Mouse (Mus musculus) cerebellum, adult 8-10 months (tissue): Measurements from ENCODE around the gene Yif1b.
A peak's percentile ranks its signal among the peaks of the same experiment; 100 is the strongest.

Experiments
- DNase-seq: peaks from one replicate; pipeline ENCODE4 v3.0.0; 2022

The Yif1b gene

DNA sequence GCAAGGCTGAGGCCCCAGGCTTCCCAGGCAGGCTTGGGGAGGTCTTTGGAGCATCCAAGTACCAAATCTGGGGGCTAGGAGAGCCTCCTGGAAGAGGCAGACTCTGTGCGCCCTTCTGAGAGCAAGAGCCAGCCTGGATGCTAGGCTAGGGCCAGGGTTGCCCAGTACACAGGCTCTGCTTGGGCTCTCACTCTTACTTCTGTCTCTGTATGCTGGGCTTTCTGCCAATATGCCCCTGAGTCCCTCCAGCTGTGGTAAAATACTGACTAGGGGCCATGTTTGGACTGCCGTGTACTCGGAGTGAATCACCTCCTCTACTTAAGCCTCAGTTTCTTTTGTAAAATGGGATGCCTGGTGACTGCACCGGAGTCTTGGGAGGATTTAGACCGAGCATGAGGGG is 7.9 kb downstream of the Yif1b start:
- no peak for DNase-seq

DNA sequence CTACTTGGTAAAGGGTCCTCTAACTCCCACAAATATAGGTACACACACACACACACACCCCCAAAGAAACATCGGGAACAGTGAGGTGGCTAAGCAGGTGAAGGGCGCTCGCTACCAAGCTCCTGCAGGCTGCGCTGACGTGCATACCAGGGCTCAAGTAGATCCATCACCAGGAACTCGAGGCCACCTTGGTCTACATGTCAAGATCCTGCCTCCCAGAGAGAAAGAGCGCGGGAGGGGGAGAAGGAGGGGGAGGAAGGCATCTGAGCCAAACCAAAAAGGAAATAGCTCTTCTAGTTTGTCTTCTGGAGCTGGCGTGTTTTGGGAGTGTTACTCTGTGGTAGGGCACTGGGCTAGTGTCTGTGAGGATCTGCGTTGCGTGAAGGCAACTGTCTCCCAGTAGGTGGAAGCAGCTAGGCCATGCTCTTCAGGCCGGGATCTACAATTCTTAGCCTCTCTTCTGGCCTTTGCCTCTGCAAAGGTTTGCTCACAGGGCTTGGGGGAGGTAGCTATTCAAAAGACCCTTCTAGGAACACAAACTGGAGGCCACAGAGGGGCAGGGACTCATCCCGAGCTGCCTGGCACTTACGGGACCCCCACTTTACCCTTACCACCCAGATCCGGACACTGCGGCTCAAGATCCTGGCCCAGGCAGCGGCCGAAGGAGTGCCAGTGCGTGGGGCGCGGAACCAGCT is 8.6 kb downstream of the Yif1b start:
- no peak for DNase-seq

DNA sequence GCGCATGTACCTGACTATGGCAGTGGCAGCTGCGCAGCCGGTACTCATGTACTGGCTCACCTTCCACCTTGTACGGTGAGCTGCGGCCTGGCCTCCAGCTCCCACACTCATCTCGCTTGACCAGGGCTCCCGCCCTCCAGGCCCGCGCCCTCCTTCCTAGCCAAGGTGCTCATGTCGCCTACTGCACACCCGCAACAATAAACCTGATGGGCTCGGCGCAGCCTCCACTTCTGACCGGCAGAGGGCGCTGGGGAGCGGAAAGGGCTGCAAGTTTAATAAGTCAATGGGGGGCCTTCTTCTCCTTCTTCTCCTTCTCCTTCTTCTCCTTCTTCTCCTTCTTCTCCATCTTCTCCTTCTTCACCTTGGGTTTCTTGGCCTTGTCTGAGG is 9.2 kb downstream of the Yif1b start:
- peak; percentile 79 for DNase-seq

DNA sequence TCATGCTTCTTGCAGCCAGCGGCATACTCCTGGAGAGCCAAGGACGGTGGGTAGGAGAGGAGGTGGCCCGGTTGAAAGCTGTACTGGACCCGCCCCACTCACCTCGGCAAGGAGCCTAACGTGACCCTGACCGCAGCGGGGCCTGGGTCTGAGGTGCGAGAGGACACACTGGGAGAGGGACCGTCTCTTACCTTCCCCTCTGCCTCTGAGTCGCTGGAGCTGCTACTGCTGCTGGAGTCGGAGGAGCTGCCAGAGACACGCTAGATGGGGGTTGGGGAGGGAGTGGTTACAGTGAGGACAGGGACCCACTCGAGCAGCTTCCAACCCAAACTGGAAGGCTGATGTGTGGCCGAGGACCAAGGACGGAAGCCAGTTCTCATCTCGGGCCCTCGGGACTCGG is 9.6 kb downstream of the Yif1b start:
- no peak for DNase-seq

DNA sequence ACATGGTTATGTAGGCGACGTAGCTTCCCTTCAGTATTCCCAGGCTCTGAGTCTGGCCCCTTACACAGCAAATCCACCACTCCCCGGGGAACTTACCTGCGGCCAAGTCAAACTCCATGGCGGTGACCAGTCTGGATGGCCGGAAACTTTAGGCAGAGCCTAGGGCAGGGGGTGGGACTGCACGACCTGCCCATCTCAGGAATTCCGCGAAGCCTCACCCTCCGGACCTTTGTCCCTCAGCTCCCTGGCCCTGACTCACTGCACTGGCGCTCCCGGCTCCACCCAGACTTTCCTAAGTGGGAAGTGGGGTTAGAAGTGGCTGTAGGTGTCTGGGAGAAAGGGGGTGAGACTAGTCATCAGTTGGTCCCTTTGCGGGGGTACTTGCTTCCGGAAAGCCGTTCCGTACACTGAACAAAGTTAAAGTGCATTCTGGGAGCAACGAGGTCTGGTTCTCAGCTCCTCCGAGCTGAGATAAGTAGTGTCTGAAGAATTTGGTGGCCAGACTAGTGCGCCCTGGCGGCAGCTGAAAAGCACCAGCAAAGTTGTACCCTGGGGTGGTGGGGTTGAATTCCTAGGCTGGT is 10.2 kb downstream of the Yif1b start, which contains the start of gene 2200002D01Rik:
Gene 2200002D01Rik (minus strand): TSS at position 206 of the 581 bp plus-strand sequence.
- no peak for DNase-seq

DNA sequence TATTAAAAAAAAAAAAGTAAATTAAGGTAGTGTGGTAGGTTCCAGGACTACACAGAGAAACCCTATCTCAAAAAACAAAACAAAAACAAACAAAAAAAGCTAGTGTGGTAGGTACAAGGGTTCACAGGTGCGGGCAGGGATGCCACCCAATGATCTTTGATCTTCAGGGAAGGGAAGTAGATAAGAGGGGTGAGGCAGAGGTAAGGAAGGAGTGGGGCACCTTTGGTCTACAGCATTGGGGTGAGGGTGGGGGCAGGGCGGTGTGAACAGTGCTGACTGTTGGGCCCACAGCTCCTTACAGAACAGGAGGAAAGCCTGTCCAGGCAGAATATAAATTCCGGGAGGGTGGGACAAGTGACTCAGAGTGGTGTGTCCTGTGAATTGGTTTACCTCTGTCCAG is 13.0 kb downstream of the Yif1b start:
- no peak for DNase-seq

DNA sequence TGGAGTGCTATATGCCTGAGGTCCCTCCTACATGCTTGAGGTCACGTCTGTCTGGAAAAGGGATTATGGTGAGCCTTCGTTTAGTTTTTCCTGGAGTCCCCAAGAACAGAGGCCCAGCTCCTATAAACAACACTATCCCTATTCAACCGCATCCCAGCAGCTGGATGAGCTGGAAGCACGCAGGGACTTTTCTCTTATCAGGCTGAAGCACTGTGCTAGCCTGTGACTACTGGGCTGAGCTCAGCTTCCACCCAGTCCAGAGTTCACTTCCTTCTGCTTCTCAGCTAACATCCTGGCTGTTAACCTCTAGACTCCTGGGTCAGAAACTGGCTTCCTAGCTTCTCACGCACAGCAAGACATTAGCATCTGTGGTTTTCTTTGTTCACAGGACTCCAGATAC is 15.7 kb downstream of the Yif1b start:
- no peak for DNase-seq

DNA sequence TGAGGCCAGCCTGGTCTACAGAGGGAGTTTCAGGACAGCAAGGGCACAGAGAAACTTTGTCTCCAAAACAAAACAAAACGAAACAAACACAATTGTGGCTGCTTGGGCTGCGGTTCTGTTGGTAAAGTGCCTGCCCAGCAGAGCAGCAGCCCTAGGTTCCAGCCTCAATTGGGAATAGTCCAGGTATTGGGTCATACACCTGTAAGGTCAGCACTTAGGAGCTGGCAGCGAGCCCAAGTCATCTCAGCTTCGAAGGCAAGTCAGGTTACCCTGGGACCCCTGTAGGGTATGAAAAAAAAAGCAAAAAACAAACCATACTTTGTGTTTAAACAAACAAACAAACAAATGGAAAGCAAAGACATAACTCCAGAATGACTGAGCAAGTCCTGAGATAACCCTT is 17.7 kb downstream of the Yif1b start:
- DNase-seq: no peak

DNA sequence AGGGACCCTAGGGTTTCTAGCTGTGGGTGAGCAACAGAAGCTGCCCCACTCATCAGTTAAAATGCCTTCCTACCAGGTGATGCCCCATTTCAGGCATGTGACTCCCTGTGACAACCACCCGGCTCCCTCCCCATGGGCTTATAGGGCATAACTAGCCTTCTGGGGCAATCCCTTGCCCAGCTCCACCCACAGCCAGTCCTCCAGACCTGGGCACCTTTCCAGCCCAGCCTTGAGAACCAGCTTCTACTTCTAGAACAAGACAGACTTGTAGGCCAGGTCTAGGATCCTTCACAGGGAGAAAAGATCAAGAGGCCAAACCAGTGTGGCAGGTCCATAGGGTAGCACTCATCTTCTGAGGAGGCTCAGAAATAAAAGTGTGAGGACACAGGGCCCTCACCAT is 19.2 kb downstream of the Yif1b start:
- DNase-seq: no peak

DNA sequence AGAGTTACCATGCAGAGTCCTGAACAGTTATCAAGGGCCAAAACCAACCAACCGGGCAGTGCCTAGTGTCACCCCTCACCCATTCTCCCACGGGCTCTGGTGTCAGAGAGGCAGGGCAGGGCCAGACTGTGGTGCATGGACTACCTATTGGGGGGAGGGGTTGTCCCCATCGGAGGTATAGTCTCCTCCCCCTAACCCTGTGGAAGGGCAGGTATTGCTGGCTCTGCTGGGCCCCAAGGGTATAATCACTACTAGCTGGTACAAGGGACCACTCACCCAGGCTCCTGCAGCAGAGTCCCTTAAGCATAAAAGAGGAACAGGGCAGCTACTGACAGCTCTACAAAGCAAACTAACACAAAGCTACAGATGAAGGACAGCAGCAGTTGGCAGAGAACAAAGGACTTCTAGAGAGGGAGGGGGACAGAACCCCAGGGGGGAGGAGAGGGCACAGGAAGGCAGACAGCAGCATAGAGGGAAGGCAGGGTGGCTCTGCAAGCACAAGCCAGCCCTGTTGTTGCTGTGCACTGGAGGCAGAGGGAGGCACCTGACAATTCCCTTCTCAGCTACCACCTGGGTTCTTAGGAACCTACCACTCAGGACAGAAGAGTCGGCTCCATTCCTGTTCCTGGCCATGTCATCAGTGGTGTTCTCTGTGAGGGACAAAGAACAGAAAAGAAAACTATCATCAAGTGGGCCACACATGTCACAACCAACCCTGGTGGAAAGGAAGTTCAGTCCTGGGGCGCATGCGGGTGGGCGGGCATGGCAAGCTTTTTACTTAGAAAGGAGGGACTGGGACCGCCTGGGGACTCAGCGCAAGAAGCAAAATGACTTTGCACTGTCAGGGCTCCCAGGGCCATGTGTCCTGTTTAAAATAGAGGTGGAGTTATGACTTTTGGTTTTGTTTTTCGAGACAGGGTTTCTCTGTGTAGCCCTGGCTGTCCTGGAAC is 21.9 kb downstream of the Yif1b start:
- DNase-seq: no peak

DNA sequence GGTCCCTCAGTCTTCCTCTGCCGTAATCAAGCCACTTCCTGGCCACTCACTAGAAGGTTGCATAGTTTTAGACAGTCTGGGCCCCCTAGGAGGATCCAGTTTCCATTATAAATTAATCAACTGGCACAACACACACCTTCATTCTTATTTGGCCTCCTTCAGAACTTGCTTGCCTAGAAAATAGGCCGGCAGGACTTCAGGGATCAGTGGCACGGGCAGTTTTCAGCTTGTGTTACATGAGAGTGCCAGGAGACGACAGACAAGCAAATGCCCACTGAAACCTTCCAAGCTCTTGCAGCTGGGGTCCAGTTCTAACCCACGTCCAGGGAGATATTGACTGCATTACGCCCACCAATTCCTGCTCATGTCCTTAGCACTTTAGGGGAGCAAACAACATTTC is 24.0 kb downstream of the Yif1b start:
- DNase-seq: no peak

DNA sequence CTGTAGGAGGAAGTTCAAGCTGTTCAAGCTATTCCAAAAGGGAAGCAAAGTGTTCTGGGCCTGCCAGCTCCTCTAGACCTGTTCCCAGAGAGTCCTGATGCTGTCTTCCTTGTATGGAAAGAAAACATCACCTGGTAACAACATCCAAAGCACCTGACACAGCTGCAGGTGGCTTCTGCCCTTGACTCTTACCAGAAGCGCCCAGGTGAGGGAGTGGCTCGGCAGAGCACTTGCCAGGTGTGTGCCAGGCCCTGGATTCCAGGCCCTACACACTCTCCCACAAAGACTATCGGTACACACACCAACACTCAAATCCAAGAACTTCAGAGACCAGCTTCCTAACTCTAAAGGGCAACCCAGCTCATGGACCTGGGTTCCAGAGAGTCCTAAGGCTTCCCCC is 25.7 kb downstream of the Yif1b start:
- no peak for DNase-seq

DNA sequence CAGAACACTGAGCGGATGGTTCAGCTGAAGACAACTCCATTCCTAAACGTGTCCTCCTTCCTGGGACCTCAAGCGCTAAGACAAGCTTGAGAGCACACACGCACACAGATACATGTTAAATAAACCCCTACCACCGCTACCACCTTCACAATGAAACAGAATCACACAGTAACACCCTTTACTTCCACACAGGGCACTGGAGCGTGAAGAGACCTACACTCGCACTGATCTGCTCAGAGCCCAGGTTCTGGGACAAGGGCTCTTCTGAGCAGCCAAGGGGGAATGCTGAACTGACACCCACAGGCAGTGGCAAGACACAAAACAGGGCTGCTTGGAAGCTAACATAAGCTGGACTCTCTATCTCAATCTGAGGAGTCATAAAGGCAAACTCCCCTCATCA is 27.5 kb downstream of the Yif1b start:
- DNase-seq: no peak

DNA sequence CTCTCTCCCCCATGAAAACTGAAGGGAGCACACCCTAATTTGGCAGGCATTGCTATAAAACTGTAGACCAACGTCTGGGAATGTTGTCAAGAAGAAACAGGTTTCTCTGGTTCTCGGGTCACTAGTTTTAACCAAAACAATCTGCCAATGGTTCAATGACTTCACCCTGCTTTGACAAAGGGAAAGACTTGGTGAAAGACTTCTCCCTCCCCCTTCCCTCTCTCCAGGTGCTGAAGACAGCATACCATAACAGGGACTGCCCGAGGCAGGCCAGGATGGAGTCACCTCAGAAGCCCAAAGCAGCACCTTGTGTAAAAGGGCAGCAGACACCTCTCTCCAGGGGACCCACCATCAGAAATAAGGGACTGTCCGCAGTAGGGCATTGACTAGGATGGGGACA is 28.8 kb downstream of the Yif1b start:
- DNase-seq: no peak

DNA sequence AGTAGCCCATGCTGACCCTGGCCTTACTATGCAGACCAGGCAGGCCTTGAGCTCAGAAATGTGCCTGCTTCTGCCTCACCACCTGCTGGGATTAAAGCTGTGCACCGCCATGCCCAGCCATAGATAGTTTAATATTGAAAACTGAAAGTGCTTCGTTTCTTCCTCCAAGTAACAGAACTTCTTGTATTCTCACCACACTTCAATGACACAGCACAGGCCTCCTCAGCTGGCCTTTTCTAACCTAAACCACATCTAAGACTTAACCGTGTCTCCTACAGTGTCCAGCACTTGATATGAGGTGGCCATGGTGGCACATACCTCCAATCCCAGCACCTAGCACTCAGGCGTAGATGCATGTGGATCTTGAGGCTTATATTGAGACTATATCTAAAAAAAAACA is 32.3 kb downstream of the Yif1b start:
- DNase-seq: no peak

DNA sequence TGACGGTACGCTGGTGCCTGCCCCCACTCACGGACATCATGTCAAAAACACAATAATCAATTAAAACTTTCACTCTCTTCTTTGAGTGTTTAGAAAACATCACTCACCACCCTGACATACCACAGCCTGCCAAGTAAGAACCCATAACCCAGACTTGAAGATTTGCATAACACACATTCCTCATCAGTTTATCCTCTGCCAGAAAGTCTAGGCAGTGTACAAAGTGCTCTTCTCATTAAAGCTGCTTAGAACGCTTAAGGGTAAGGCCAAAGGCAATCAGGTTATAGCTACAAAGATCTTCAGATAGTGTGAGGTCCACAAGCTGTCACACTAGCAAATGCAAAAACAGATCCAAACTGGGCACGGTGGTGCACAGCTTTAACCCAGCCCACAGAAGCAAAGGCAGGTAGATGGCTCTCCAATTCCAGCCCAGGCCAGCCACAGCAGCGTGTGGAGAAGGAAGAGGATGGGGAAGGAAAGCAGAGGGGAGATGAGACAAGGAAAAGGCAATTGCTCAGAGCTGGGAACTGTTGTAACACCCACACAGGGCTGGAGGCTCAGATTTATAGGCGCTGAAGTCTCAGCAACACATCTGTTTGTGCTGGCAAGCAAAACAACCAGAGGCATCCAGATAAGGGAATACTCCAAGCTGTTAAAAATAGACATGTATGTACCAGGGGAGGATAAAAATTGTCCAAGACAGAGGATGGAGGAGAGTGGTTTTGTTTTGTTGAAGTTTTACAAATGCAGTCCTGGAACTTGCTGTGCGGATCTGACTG is 33.7 kb downstream of the Yif1b start:
- DNase-seq: no peak

DNA sequence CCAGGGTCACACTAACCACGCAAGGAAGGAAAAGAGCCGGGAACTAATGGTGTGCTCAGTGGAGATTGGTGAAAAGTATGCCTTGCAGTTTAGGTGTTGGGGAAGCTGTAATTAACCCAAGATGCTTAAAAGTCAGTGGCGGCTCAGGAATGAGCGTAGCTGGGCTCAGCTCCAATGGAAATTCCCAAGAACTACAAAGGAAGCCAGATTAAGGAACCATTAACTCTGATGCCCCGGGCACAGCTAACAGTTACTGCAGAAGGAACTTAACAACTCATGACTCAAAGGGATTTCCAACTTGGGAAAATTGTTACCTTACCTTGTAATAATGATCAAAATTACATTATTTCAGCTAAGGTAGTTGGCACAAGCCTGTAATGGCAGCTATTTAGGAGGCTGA is 38.6 kb downstream of the Yif1b start:
- DNase-seq: no peak

DNA sequence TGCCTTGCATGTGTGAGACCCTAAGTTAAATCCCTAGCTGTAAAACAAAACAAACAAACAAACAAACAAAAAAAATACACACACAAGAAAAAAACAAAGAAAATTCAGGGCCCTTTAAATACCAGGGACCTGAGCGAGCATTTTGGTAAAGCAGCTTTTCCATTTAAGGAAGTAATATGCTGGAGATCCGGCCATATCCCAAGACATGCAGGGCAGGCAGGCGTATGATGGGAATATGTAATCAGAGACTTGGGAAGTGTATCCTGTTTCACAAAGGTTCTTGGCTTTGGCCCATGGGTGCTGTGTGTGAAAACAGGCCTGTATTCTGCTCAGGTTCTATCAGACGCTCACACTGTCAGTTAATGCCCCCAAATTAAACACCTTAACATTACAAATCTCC is 39.4 kb downstream of the Yif1b start:
- DNase-seq: no peak

DNA sequence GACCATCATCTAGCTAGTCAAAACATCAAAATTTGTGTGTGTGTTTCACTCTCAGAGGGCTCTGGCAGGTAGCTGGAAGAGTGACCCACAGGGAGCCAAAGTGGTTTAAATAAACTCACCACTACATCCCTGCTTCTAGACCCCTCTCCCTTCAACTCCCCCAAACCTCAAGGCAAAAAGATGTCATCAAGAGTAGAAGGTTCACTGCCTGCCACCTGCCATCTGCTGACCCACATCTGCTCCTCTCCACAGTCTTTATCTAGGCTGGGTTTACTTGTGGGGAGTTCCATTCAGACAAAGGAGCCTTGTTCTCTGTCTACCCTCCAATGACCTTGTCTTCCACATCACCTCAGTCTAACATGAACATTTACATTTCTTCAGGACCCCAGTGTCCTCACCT is 41.1 kb downstream of the Yif1b start:
- DNase-seq: no peak

DNA sequence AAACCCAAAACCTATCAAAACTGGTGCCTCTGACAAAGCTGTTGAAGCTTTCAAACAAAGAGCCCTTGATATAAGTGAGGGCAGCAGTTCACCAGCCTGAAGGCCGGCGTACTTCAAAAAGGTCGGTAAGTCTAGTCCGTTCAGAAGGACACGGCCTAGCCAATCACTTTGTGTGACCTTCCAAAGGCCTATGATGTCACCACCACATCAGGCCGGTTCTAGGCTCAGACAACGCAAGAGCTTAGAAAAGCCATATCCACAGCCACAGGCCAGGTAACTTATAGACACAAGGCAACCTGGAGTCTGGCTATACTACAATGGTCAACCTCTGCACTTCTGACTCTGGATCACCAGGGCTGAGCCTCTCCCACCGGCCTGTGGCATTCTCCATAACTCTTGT is 41.8 kb downstream of the Yif1b start:
- DNase-seq: no peak

DNA sequence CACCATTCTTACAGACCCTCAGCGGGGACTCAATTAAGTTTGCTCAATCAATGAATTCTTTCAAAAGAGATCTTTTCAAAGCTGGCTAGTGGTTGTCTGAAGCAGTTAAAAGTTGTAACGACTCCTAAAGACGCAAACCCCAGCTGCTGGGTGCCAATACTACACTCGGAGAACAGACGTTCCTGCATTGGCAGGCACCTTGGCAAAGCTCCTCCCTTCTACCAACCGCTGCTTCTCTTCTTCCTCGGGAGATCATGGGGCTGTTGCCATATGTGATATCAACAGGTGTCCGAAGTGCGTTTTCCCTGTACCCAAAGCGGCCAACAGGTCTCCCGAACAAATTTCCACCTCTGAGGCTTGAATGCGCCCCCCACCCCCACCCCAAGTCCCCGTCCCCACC is 42.7 kb downstream of the Yif1b start:
- DNase-seq: no peak

DNA sequence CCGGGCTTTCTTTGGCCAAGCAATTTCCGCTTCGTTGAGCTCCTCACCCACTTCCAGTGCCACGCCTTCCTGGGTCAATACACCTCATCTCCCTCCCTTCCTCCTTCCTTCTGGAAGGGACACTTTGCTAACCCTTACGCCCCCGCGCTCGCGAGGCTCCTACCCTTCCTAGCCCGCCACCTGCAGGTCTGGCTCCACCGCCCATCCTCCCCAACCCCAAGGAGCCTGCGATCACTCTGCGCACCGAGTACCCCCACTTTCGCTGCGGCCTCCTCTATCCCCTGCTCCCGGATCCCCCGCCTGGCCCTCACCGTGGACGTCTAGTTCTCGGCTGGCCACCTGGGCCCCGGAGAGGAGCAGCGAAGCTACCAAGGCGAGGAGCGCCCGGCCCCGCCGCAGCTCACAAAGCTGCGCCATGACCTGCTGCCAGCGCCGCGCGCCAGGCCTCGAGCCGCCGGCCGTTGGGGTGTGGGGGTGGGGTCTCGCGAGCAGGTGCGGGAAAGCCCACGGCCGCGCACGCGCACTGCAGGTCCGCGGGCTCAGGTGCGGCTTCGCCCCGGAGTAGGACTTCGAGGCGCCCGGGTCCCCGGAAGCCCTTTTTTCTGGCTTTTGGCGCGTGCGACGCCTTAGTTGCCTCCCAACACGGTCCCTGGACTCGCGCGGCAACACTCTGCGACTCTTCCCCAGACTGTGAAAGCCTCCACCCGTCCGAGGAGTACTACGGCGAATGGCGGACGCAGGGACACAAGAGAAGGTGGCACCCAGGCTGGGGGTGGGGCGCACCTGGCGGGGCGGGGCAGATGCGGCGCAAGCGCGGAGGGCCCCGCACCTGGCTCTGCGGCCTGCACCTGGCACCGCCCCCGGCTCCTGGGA is 43.3 kb downstream of the Yif1b start, which contains the start of gene Spint2:
Gene Spint2 (minus strand): TSS at position 712 of the 873 bp plus-strand sequence.
- no peak for DNase-seq
